Mouse (Mus musculus) lung, embryonic 14.5 days (tissue): ENCODE results near the gene Slc24a2. TPM values are rescaled to one million over a fixed set of nuclear protein-coding genes. Genes with fewer than 3 reads are reported as not detected.
A peak's percentile ranks its signal among the peaks of the same experiment; 100 is the strongest.

Experiments used
- ATAC-seq: fragments of 200-750 bp; cut with Nextera tagmentation; 2 replicates; pipeline ENCODE4 v1.8.0; 2017; ENCODE audit warnings: mild to moderate bottlenecking, moderate TSS enrichment, moderate library complexity; ENCODE audit not compliant: insufficient read depth
- DNase-seq: peaks from one replicate; pipeline ENCODE4 v3.0.0-alpha.2; 2015
- H3K27ac ChIP-seq: fragments of 300-500 bp; sonication (generic); 2 replicates; pipeline ENCODE4 v1.5.1; 2014; ENCODE audit warnings: low read depth, mild to moderate bottlenecking, moderate library complexity
- H3K27me3 ChIP-seq: fragments of 300-500 bp; sonication (generic); 2 replicates; pipeline ENCODE4 v1.6.1; 2014; ENCODE audit warnings: low read length, control low read depth; ENCODE audit not compliant: insufficient read depth
- H3K36me3 ChIP-seq: fragments of 300-500 bp; sonication (generic); 2 replicates; pipeline ENCODE4 v1.6.1; 2014; ENCODE audit warnings: control low read depth; ENCODE audit not compliant: insufficient read depth
- H3K4me1 ChIP-seq: fragments of 300-500 bp; sonication (generic); 2 replicates; pipeline ENCODE4 v1.6.1; 2014; ENCODE audit warnings: antibody characterized with exemption, control low read depth; ENCODE audit not compliant: insufficient read depth
- H3K4me2 ChIP-seq: fragments of 300-500 bp; sonication (generic); 2 replicates; pipeline ENCODE4 v1.6.1; 2014; ENCODE audit warnings: mild to moderate bottlenecking
- H3K4me3 ChIP-seq: fragments of 300-500 bp; sonication (generic); 2 replicates; pipeline ENCODE4 v1.5.1; 2014; ENCODE audit warnings: low read depth, low read length
- H3K9ac ChIP-seq: fragments of 300-500 bp; sonication (generic); 2 replicates; pipeline ENCODE4 v1.6.1; 2014
- H3K9me3 ChIP-seq: fragments of 300-500 bp; sonication (generic); 2 replicates; pipeline ENCODE4 v1.6.1; 2016; ENCODE audit warnings: low read depth, low read length, control low read depth
- CTCF ChIP-seq: IDR thresholded peaks from 2 replicates; pipeline ENCODE4 v1.5.1; 2016; ENCODE audit warnings: antibody characterized with exemption, low read depth
- WGBS: fragments of 180-500 bp; shearing (Covaris S2); extraction: QIAGEN DNeasy Blood & Tissue Kit; methylation state at CpG from one replicate; pipeline ENCODE4 v1.1.7; 2014; 5-methylcytosine and 5-hydroxymethylcytosine counted together
- polyA plus RNA-seq: library from polyadenylated mRNA; unstranded; fragments of >200 nt; fragmentation: Nextera tagmentation; extraction: Ambion mirVana; gene quantifications from 2 replicates; pipeline ENCODE4 v1.2.1, GENCODE M21; 2014

The Slc24a2 gene
- polyA plus RNA-seq, 1 experiment from 2014 or later = 0.04 TPM

DNA sequence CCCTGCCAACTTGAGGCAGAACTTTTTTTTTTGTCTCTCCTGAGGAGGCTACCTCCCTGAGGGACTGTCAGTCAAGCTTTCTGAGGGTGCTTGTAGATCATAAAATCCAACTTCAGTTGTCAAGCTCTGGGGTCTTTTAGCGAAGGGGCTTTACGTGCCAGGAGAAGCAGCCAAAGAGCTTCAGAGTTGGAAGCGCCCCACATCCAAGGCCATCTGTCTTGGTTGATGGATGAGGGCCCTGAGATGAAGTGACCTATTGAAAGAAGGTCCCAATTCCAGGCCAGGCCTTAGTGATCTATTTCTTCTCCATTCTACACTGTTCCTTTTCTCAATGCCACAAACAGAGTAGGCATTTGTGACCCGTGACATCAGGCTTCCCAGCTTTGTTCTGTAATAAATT, 214.5 kb downstream of the Slc24a2 start:
- Histone ChIP-seq H3K4me1 (no peaks in the 10 kb centered on the region), H3K27me3 (no peaks in the 10 kb centered on the region), H3K4me2 (no peak overlapping the region), H3K27ac (no peak overlapping the region), H3K36me3 (no peaks in the 10 kb centered on the region), H3K4me3 (no peak overlapping the region), H3K9ac (no peak overlapping the region), H3K9me3 (no peaks in the 10 kb centered on the region)
- TF ChIP-seq CTCF = no peak
- DNase-seq = no peak
- no peak for ATAC-seq
- WGBS = 64% methylated on average over 4 of the region's 4 CpGs

DNA sequence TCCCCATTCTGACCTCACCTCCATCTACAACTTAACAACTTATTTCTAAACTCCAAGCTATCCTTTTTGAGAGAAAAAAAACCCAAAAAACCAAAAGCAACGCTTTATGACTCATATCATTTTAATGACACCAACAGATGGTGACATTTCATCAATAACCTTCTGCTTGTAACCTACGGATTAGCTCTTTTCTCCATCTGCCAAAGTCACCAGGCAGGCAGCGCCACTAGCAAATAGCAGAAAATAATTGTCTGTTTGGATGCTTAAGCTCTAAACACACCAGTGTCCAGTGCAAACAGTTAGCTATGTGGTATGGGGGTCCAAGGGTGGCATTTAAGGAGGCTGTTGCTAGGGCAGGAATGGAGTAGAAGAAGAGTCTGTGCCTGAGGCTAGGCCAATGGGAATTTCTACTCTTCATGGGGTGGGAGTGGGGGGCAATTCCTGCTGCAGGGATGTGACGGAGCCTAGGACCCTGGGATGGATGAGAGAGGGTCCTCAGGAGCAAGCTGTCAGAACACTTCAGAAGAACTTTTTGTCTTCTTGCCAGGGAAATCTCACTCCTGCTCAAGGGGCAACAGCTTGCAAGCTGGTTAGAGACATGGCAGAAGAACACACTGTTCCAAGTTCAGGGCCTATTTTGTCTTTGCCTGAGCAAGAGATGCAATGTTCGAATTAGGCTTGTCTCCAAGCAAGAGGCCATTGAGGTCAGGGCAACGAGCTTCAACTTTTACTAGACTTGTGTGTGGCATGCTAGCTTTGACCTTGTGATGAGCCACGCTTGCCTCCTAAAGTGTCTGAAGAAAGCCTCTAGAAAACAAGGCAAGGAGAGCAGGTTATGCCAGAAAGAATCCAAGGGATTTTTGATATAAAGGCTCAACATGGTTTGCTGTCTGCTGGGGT, 216.3 kb downstream of the Slc24a2 start:
- Histone ChIP-seq H3K9ac (no peak overlapping the region), H3K4me1 (no peaks in the 10 kb centered on the region), H3K4me3 (no peak overlapping the region), H3K36me3 (no peaks in the 10 kb centered on the region), H3K4me2 (no peak overlapping the region), H3K27ac (no peak overlapping the region), H3K9me3 (no peaks in the 10 kb centered on the region), H3K27me3 (no peaks in the 10 kb centered on the region)
- ATAC-seq = no peak
- 73% methylated on average over 7 of the region's 7 CpGs for WGBS
- TF ChIP-seq CTCF = no peak
- DNase-seq = no peak

GRCm38 (mm10) chr4:86992470-86992869, 237.8 kb downstream of the Slc24a2 start:
- TF ChIP-seq CTCF = peak; percentile 33
- Histone ChIP-seq H3K4me1 (no peaks in the 10 kb centered on the region), H3K27ac (no peak overlapping the region), H3K9ac (no peak overlapping the region), H3K4me3 (no peak overlapping the region), H3K27me3 (no peaks in the 10 kb centered on the region), H3K36me3 (no peaks in the 10 kb centered on the region), H3K4me2 (no peak overlapping the region), H3K9me3 (no peaks in the 10 kb centered on the region)
- 53% methylated on average over 3 of the region's 3 CpGs for WGBS
- ATAC-seq = no peak
- no peak for DNase-seq

- TF ChIP-seq CTCF = no peak
- Histone ChIP-seq H3K9ac (no peak overlapping the region), H3K27me3 (no peaks in the 10 kb centered on the region), H3K4me1 (no peaks in the 10 kb centered on the region), H3K9me3 (no peaks in the 10 kb centered on the region), H3K36me3 (no peaks in the 10 kb centered on the region), H3K4me3 (no peak overlapping the region), H3K4me2 (no peak overlapping the region), H3K27ac (no peak overlapping the region)
- WGBS = 71% methylated on average over 6 of the region's 6 CpGs
- ATAC-seq (no peak), DNase-seq (peak; percentile 36)
Observed at GRCm38 (mm10) chr4:86989301-86989700, 241.0 kb downstream of the Slc24a2 start.

- ATAC-seq (no peak), DNase-seq (no peak)
- no peak overlapping the region for H3K4me2 ChIP-seq
- TF ChIP-seq CTCF = no peak
- H3K4me1 ChIP-seq = no peaks in the 10 kb centered on the region
- H3K9ac ChIP-seq = no peak overlapping the region
- H3K36me3 ChIP-seq = no peaks in the 10 kb centered on the region
- no peak overlapping the region for H3K27ac ChIP-seq
- no peak overlapping the region for H3K4me3 ChIP-seq
- WGBS = 85% methylated on average over 4 of the region's 4 CpGs
- no peaks in the 10 kb centered on the region for H3K27me3 ChIP-seq
- H3K9me3 ChIP-seq = no peaks in the 10 kb centered on the region
Observed at GRCm38 (mm10) chr4:86987846-86988245, 242.4 kb downstream of the Slc24a2 start.

DNA sequence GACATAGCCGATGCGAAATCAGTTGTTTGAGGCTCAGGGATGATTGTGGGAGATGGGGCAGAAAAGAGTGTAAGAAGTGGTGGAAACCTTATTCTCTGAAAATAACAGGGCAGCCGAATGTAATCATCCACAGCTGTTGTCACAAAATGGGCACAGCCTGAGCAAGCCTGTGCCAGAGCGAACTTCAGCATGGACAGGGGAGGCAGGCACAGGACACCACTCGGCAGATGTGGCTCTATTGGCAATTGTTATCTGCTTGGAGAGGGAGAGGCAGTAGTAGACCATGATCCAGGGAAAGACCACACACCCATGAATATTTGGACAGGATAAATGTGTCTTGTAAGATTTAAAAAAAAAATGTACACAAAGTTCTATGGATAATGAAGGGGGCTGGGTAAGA, 253.0 kb downstream of the Slc24a2 start:
- peak; percentile 48 for DNase-seq
- 76% methylated on average over 5 of the region's 5 CpGs for WGBS

DNA sequence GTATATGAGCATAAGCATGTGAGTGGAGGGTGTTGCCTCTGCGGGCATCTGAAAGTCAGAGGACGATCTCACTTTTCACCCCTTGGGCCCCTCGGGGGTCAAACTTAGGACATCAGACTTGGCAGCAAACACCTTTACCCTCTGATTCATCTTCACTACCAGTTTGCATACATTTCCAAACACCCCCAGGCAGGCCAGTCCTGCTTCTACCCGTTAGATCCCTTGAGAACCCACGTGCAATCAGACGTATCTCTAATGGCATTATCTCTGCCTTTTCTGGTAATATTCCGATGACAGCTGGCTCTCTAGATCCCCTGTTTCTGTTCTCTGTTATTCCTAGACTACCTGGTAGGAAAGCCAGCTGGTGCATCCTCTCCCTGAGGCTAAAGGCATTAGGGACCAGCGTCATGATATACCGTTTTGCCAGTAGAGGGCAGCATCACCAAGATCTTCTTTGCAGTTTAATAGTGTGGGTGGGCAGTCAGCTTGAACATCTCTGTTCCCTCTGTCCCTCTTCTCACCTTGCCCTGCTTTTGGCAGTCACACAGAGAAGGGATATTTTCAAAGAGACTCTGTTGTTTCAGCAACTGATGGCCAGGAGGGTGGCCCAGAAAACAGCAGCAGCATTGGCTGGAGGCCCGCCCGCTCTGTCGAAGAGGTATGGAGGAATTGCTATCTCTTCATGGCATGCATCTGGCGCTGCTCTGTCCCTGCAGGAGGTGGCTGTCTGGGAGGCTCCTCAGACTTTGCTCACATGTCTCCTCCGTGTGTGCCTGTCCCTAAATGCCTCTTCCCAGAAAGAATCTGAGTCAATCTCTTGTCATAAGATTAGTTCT, 272.5 kb downstream of the Slc24a2 start:
- H3K9ac ChIP-seq = no peak overlapping the region
- peak; percentile 86 for TF ChIP-seq CTCF
- peak; percentile 58 for ATAC-seq
- H3K4me3 ChIP-seq = no peak overlapping the region
- peak; percentile 87 for DNase-seq
- WGBS = 36% methylated on average over 14 of the region's 14 CpGs
- no peaks in the 10 kb centered on the region for H3K4me1 ChIP-seq
- 0 out of 2 replicates have a peak overlapping the region, but pooled peaks have one; percentile 18 for H3K4me2 ChIP-seq
- no peak overlapping the region for H3K27ac ChIP-seq
- H3K27me3 ChIP-seq = no peaks in the 10 kb centered on the region
- H3K36me3 ChIP-seq = no peaks in the 10 kb centered on the region
- H3K9me3 ChIP-seq = no peaks in the 10 kb centered on the region

More for the DNA sequence above, 253.0 kb downstream of the Slc24a2 start:
- no peaks in the 10 kb centered on the region for H3K36me3 ChIP-seq
- no peaks in the 10 kb centered on the region for H3K9me3 ChIP-seq
- no peaks in the 10 kb centered on the region for H3K27me3 ChIP-seq
- H3K4me2 ChIP-seq = no peak overlapping the region
- H3K4me1 ChIP-seq = no peaks in the 10 kb centered on the region
- no peak; the same call in 1 of the 2 replicates for ATAC-seq
- H3K4me3 ChIP-seq = no peak overlapping the region
- no peak for TF ChIP-seq CTCF
- H3K27ac ChIP-seq = no peak overlapping the region
- no peak overlapping the region for H3K9ac ChIP-seq
